Mouse (Mus musculus) intestine, postnatal 0 days (tissue): Measurements from ENCODE around the gene Ccdc102a. TPM values are rescaled to one million over a fixed set of nuclear protein-coding genes. Genes with fewer than 3 reads are reported as not detected.
A peak's percentile ranks its signal among the peaks of the same experiment; 100 is the strongest.
"Not testable (repeated sequence)": the region's sequence is repeated elsewhere in the genome, so short reads cannot be mapped to it uniquely, and the experiment has no call there.

Experiments used
- ATAC-seq: fragments of 200-750 bp; cut with Nextera tagmentation; 2 replicates; pipeline ENCODE4 v1.8.0; 2017; ENCODE audit warnings: mild to moderate bottlenecking, moderate TSS enrichment, moderate library complexity
- H3K27ac ChIP-seq: fragments of 300-500 bp; sonication (generic); 2 replicates; pipeline ENCODE4 v1.5.1; 2014; ENCODE audit warnings: mild to moderate bottlenecking, low read depth, low read length, moderate library complexity
- H3K27me3 ChIP-seq: fragments of 300-500 bp; sonication (generic); replicated peaks from 2 replicates; pipeline ENCODE4 v1.6.1; 2014; ENCODE audit warnings: low read length, mixed read lengths; ENCODE audit not compliant: control insufficient read depth, insufficient read depth
- H3K36me3 ChIP-seq: fragments of 300-500 bp; sonication (generic); 2 replicates; pipeline ENCODE4 v1.6.1; 2014; ENCODE audit warnings: mild to moderate bottlenecking, moderate library complexity; ENCODE audit not compliant: control insufficient read depth, insufficient read depth
- H3K4me1 ChIP-seq: fragments of 300-500 bp; sonication (generic); replicated peaks from 2 replicates; pipeline ENCODE4 v1.6.1; 2014; ENCODE audit warnings: antibody characterized with exemption, low read length, mixed read lengths; ENCODE audit not compliant: control insufficient read depth, insufficient read depth
- H3K4me2 ChIP-seq: fragments of 300-500 bp; sonication (generic); replicated peaks from 2 replicates; pipeline ENCODE4 v1.6.1; 2014; ENCODE audit warnings: low read depth, mild to moderate bottlenecking, moderate library complexity
- H3K4me3 ChIP-seq: fragments of 300-500 bp; sonication (generic); 2 replicates; pipeline ENCODE4 v1.5.1; 2014; ENCODE audit warnings: low read depth, low read length
- H3K9ac ChIP-seq: fragments of 300-500 bp; sonication (generic); 2 replicates; pipeline ENCODE4 v1.6.1; 2014; ENCODE audit warnings: mild to moderate bottlenecking, low read depth, low read length
- H3K9me3 ChIP-seq: fragments of 300-500 bp; sonication (generic); 2 replicates; pipeline ENCODE4 v1.6.1; 2016; ENCODE audit warnings: mixed run types; ENCODE audit not compliant: control insufficient read depth
- CTCF ChIP-seq: sonication (generic); IDR thresholded peaks from 2 replicates; pipeline ENCODE4 v1.5.1; 2016; ENCODE audit warnings: low read depth, mild to moderate bottlenecking, control low read depth, antibody characterized with exemption, moderate library complexity
- WGBS: fragments of 180-500 bp; shearing (Covaris S2); extraction: QIAGEN DNeasy Blood & Tissue Kit; methylation state at CpG from one replicate; pipeline ENCODE4 v1.1.7; 2014; 5-methylcytosine and 5-hydroxymethylcytosine counted together
- polyA plus RNA-seq: library from polyadenylated mRNA; unstranded; fragments of >200 nt; fragmentation: Nextera tagmentation; extraction: Ambion mirVana; gene quantifications from 2 replicates; pipeline ENCODE4 v1.2.1, GENCODE M21; 2015

The Ccdc102a gene
- polyA plus RNA-seq, 1 experiment from 2014 or later = 7.7 TPM

DNA sequence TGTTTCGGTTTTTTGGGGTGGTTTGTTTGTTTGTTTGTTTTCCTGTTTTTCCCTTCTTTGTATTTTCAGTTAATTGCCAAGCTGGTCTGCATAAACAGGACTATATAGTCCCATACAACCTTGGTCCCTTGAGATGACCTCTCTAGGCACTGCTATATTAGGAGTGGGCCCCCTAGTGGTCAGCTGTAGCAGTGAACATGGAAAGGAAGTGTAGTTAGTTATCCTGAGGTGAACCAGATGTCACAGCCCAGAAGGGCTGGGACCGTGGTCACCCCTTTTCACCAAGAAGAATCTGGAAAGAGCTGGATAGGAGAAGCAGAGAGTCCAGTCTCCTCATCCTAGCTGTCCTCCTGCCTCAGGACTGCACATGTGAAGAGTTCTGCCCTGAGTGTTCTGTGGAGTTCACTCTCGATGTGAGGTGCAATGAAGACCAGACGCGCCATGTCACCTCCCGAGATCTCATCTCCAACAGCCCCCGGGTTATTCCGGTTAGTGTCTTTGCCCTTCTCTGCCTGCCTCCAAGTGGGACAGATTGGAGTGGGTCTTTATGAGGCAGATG, 56.5 kb downstream of the Ccdc102a start:
- Histone ChIP-seq H3K9me3 (no peaks in the 10 kb centered on the region), H3K27ac (no peak overlapping the region), H3K27me3 (no peaks in the 10 kb centered on the region), H3K4me2 (no peak overlapping the region), H3K36me3 (peaks cover 49% of the 10 kb centered on the region), H3K9ac (no peak overlapping the region), H3K4me1 (no peaks in the 10 kb centered on the region), H3K4me3 (no peak overlapping the region)
- peak; percentile 91 for TF ChIP-seq CTCF
- 74% methylated on average over 8 of the region's 8 CpGs for WGBS
- ATAC-seq = 0 out of 2 replicates have a peak, but pooled peaks have one; percentile 46

GRCm38 (mm10) chr8:94857346-94858173, 60.3 kb downstream of the Ccdc102a start, which contains the start of gene Polr2c:
Polr2c (plus strand) TSS chr8:94857450.
- Histone ChIP-seq H3K27me3 (no peaks in the 10 kb centered on the region), H3K36me3 (peaks cover 44% of the 10 kb centered on the region)

DNA sequence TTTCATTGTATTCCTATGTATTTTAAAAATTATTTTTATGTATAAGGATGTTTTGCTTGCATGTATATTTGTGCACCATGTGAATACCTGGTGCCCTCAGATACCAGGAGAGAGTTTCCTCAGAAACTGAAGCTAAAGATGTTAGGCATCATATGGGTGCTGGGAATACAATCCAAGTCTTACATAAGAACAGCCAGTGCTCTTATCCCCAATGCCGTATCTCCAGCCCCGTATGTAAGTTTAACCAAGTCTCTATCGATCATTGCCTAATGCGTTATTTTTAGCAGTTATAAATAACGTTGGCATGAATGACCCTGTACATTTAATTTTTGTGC, 60.9 kb downstream of the Ccdc102a start:
- Histone ChIP-seq H3K9me3 (no peaks in the 10 kb centered on the region), H3K36me3 (peaks cover 44% of the 10 kb centered on the region), H3K9ac (no peak overlapping the region), H3K4me2 (peak overlapping the region; percentile 79), H3K4me3 (no peak overlapping the region), H3K27me3 (no peaks in the 10 kb centered on the region), H3K27ac (no peak overlapping the region), H3K4me1 (no peaks in the 10 kb centered on the region)
- ATAC-seq = 0 out of 2 replicates have a peak, but pooled peaks have one; percentile 5
- WGBS = 23% methylated on average over 5 of the region's 5 CpGs
- TF ChIP-seq CTCF = no peak

More at GRCm38 (mm10) chr8:94857346-94858173, 60.3 kb downstream of the Ccdc102a start, which contains the start of gene Polr2c:
- Histone ChIP-seq H3K27ac (peak within 1 kb of the TSS; percentile 66), H3K9ac (peak within 1 kb of the TSS; percentile 91), H3K4me1 (no peaks in the 10 kb centered on the region), H3K9me3 (no peaks in the 10 kb centered on the region), H3K4me2 (peak within 1 kb of the TSS; percentile 79), H3K4me3 (peak within 1 kb of the TSS; percentile 93)
- peak; percentile 67 for ATAC-seq
- TF ChIP-seq CTCF = peak; percentile 94
- WGBS = under 1% methylated on average over 68 of the region's 68 CpGs

GRCm38 (mm10) chr8:94854761-94855160, 63.1 kb downstream of the Ccdc102a start:
- peaks cover 56% of the 10 kb centered on the region for H3K36me3 ChIP-seq
- 89% methylated on average over 11 of the region's 11 CpGs for WGBS
- H3K27me3 ChIP-seq, H3K9ac ChIP-seq, H3K4me3 ChIP-seq, H3K27ac ChIP-seq, H3K4me2 ChIP-seq, H3K4me1 ChIP-seq, ATAC-seq, H3K9me3 ChIP-seq: not testable (repeated sequence)

Other genes with a start within 250 kb of the Ccdc102a start
- gene Pllp, start 221.8 kb downstream of the Ccdc102a start, polyA plus RNA-seq = 25.3 and 26.3 TPM in 2 replicates
- gene Ccl22, start 172.5 kb downstream of the Ccdc102a start, polyA plus RNA-seq = 0.05 TPM in 1 of 2 replicates, not detected in the other
- 91.8 and 95.5 TPM in 2 replicates for gene Cx3cl1, start 146.1 kb downstream of the Ccdc102a start, polyA plus RNA-seq
- 1.2 and 1.3 TPM in 2 replicates for gene Ccl17, start 107.6 kb downstream of the Ccdc102a start, polyA plus RNA-seq
- gene Coq9, start 79.8 kb downstream of the Ccdc102a start, polyA plus RNA-seq = 79.4 and 80.7 TPM in 2 replicates
- gene Ciapin1, start 79.7 kb downstream of the Ccdc102a start, polyA plus RNA-seq = 88.1 and 95.1 TPM in 2 replicates
- gene Polr2c, start 60.6 kb downstream of the Ccdc102a start, polyA plus RNA-seq = 70.4 and 75.1 TPM in 2 replicates
- gene Dok4, start 41.8 kb downstream of the Ccdc102a start, polyA plus RNA-seq = 51.0 and 52.1 TPM in 2 replicates
- 1.3 and 1.5 TPM in 2 replicates for gene Adgrg5, start 5.6 kb upstream of the Ccdc102a start, polyA plus RNA-seq
- gene Adgrg1, start 56.7 kb upstream of the Ccdc102a start, polyA plus RNA-seq = 22.3 and 22.7 TPM in 2 replicates
- 4.2 and 4.7 TPM in 2 replicates for gene Adgrg3, start 99.6 kb upstream of the Ccdc102a start, polyA plus RNA-seq
- gene Drc7, start 137.0 kb upstream of the Ccdc102a start, polyA plus RNA-seq = not detected in 2 replicates
- gene Katnb1, start 163.1 kb upstream of the Ccdc102a start, polyA plus RNA-seq = 12.7 and 14.2 TPM in 2 replicates